Mouse (Mus musculus): ENCODE measurements around the gene Cacna1e. TPM values are rescaled to one million over a fixed set of nuclear protein-coding genes. Genes with fewer than 3 reads are reported as not detected.

The Cacna1e gene
- polyA plus RNA-seq, 1 experiment from 2014 or later = 0.39 TPM

GRCm38 (mm10) chr1:154726361-154727161, 157.7 kb downstream of the Cacna1e start:
- H3K27ac ChIP-seq (replicated peaks) = no peak overlapping the region
- no peaks in the 10 kb centered on the region for H3K9me3 ChIP-seq (ENCODE audit: control insufficient read depth, low read length)
- 1% methylated on average over 45 of the region's 45 CpGs for WGBS
- H3K27me3 ChIP-seq (ENCODE audit: control insufficient read depth, insufficient read depth, low read length) = 0 out of 2 replicates have a peak, but pooled peaks cover 6% of the 10 kb centered on the region
- peak overlapping the region; percentile 30 for H3K4me3 ChIP-seq (ENCODE audit: low read depth, low read length)
- TF ChIP-seq CTCF (IDR thresholded peaks at IDR 0.05; ENCODE audit: low read depth) = peak; percentile 20; the same call in 1 of the 2 replicates
- no peak for TF ChIP-seq EP300 (optimal IDR thresholded peaks at IDR 0.05)
- H3K36me3 ChIP-seq (ENCODE audit: control insufficient read depth, insufficient read depth, low read length) = no peaks in the 10 kb centered on the region
- ATAC-seq (ENCODE audit: low FRiP score, low TSS enrichment) (0 out of 2 replicates have a peak, but pooled peaks have one; percentile 35), DNase-seq (ENCODE audit: low spot score) (peak; percentile 34)
- no peaks in the 10 kb centered on the region for H3K4me1 ChIP-seq (replicated peaks; ENCODE audit: control insufficient read depth, insufficient read depth)
- H3K4me2 ChIP-seq (replicated peaks; ENCODE audit: low read depth) = peak overlapping the region; percentile 48
- no peak overlapping the region for H3K9ac ChIP-seq (ENCODE audit: low read length)

- ATAC-seq (ENCODE audit: low FRiP score, low TSS enrichment) (no peak), DNase-seq (ENCODE audit: low spot score) (no peak)
- WGBS = 32% methylated on average over 35 of the region's 35 CpGs
- no peaks in the 10 kb centered on the region for H3K9me3 ChIP-seq (ENCODE audit: control insufficient read depth, low read length)
- no peak for TF ChIP-seq CTCF (IDR thresholded peaks at IDR 0.05; ENCODE audit: low read depth)
- no peaks in the 10 kb centered on the region for H3K36me3 ChIP-seq (ENCODE audit: control insufficient read depth, insufficient read depth, low read length)
- 0 out of 2 replicates have a peak, but pooled peaks cover 6% of the 10 kb centered on the region for H3K27me3 ChIP-seq (ENCODE audit: control insufficient read depth, insufficient read depth, low read length)
- H3K4me1 ChIP-seq (replicated peaks; ENCODE audit: control insufficient read depth, insufficient read depth) = no peaks in the 10 kb centered on the region
- no peak overlapping the region for H3K27ac ChIP-seq (replicated peaks)
- peak overlapping the region; percentile 30 for H3K4me3 ChIP-seq (ENCODE audit: low read depth, low read length)
- peak overlapping the region; percentile 48 for H3K4me2 ChIP-seq (replicated peaks; ENCODE audit: low read depth)
- no peak overlapping the region for H3K9ac ChIP-seq (ENCODE audit: low read length)
Measured at GRCm38 (mm10) chr1:154725356-154726320, 158.7 kb downstream of the Cacna1e start.

GRCm38 (mm10) chr1:154723537-154724286, 160.6 kb downstream of the Cacna1e start:
- H3K9me3 ChIP-seq (ENCODE audit: control insufficient read depth, low read length) = no peaks in the 10 kb centered on the region
- H3K4me2 ChIP-seq (replicated peaks; ENCODE audit: low read depth) = no peak overlapping the region
- no peak overlapping the region for H3K9ac ChIP-seq (ENCODE audit: low read length)
- no peaks in the 10 kb centered on the region for H3K4me1 ChIP-seq (replicated peaks; ENCODE audit: control insufficient read depth, insufficient read depth)
- H3K27me3 ChIP-seq (ENCODE audit: control insufficient read depth, insufficient read depth, low read length) = 0 out of 2 replicates have a peak, but pooled peaks cover 6% of the 10 kb centered on the region
- no peak overlapping the region for H3K4me3 ChIP-seq (ENCODE audit: low read depth, low read length)
- H3K27ac ChIP-seq (replicated peaks) = no peak overlapping the region
- DNase-seq (ENCODE audit: low spot score) (no peak), ATAC-seq (ENCODE audit: low FRiP score, low TSS enrichment) (no peak)
- TF ChIP-seq EP300 (optimal IDR thresholded peaks at IDR 0.05) (no peak), CTCF (IDR thresholded peaks at IDR 0.05; ENCODE audit: low read depth) (no peak)
- no peaks in the 10 kb centered on the region for H3K36me3 ChIP-seq (ENCODE audit: control insufficient read depth, insufficient read depth, low read length)
- 10% methylated on average over 19 of the region's 19 CpGs for WGBS

GRCm38 (mm10) chr1:154723078-154723477, 161.2 kb downstream of the Cacna1e start:
- TF ChIP-seq CTCF (IDR thresholded peaks at IDR 0.05; ENCODE audit: low read depth) (no peak), EP300 (optimal IDR thresholded peaks at IDR 0.05) (no peak)
- Histone ChIP-seq H3K36me3 (ENCODE audit: control insufficient read depth, insufficient read depth, low read length) (no peaks in the 10 kb centered on the region), H3K9ac (ENCODE audit: low read length) (no peak overlapping the region), H3K4me1 (replicated peaks; ENCODE audit: control insufficient read depth, insufficient read depth) (no peaks in the 10 kb centered on the region), H3K4me3 (ENCODE audit: low read depth, low read length) (no peak overlapping the region), H3K9me3 (ENCODE audit: control insufficient read depth, low read length) (no peaks in the 10 kb centered on the region), H3K27ac (replicated peaks) (no peak overlapping the region), H3K4me2 (replicated peaks; ENCODE audit: low read depth) (no peak overlapping the region), H3K27me3 (ENCODE audit: control insufficient read depth, insufficient read depth, low read length) (0 out of 2 replicates have a peak, but pooled peaks cover 6% of the 10 kb centered on the region)
- no peak for DNase-seq (ENCODE audit: low spot score)
- 36% methylated on average over 6 of the region's 6 CpGs for WGBS
- ATAC-seq (ENCODE audit: low FRiP score, low TSS enrichment) = no peak

- 76% methylated on average over 7 of the region's 7 CpGs for WGBS
- no peak for ATAC-seq (ENCODE audit: low FRiP score, low TSS enrichment)
- TF ChIP-seq CTCF (IDR thresholded peaks at IDR 0.05; ENCODE audit: low read depth) (no peak), EP300 (optimal IDR thresholded peaks at IDR 0.05) (no peak)
Measured at GRCm38 (mm10) chr1:154715596-154715995, 168.7 kb downstream of the Cacna1e start.

More at GRCm38 (mm10) chr1:154715596-154715995, 168.7 kb downstream of the Cacna1e start:
- Histone ChIP-seq H3K27me3 (ENCODE audit: control insufficient read depth, insufficient read depth, low read length) (no peaks in the 10 kb centered on the region), H3K9ac (ENCODE audit: low read length) (no peak overlapping the region), H3K4me3 (ENCODE audit: low read depth, low read length) (no peak overlapping the region), H3K4me1 (replicated peaks; ENCODE audit: control insufficient read depth, insufficient read depth) (no peaks in the 10 kb centered on the region), H3K4me2 (replicated peaks; ENCODE audit: low read depth) (no peak overlapping the region), H3K27ac (replicated peaks) (no peak overlapping the region), H3K9me3 (ENCODE audit: control insufficient read depth, low read length) (no peaks in the 10 kb centered on the region), H3K36me3 (ENCODE audit: control insufficient read depth, insufficient read depth, low read length) (no peaks in the 10 kb centered on the region)
- DNase-seq (ENCODE audit: low spot score) = no peak
